Mouse (Mus musculus) midbrain, embryonic 12.5 days (tissue): ENCODE measurements around the gene Cd200r1. TPM values are rescaled to one million over a fixed set of nuclear protein-coding genes. Genes with fewer than 3 reads are reported as not detected.

ENCODE experiments used
- ATAC-seq: fragments of 200-750 bp; cut with Nextera tagmentation; 2 replicates; pipeline ENCODE4 v1.8.0; 2017; ENCODE audit warnings: low read depth, moderate TSS enrichment, moderate library complexity; ENCODE audit not compliant: low FRiP score
- H3K27ac ChIP-seq: fragments of 300-500 bp; sonication (generic); replicated peaks from 2 replicates; pipeline ENCODE4 v1.5.1; 2016; ENCODE audit warnings: mild to moderate bottlenecking
- H3K27me3 ChIP-seq: fragments of 300-500 bp; sonication (generic); 2 replicates; pipeline ENCODE4 v1.6.1; 2016; ENCODE audit warnings: mild to moderate bottlenecking
- H3K36me3 ChIP-seq: fragments of 300-500 bp; sonication (generic); 2 replicates; pipeline ENCODE4 v1.6.1; 2016
- H3K4me1 ChIP-seq: fragments of 300-500 bp; sonication (generic); 2 replicates; pipeline ENCODE4 v1.6.1; 2016
- H3K4me2 ChIP-seq: fragments of 300-500 bp; sonication (generic); replicated peaks from 2 replicates; pipeline ENCODE4 v1.6.1; 2016; ENCODE audit warnings: mild to moderate bottlenecking, moderate library complexity
- H3K4me3 ChIP-seq: fragments of 300-500 bp; sonication (generic); 2 replicates; pipeline ENCODE4 v1.5.1; 2016; ENCODE audit warnings: mild to moderate bottlenecking
- H3K9ac ChIP-seq: fragments of 300-500 bp; sonication (generic); replicated peaks from 2 replicates; pipeline ENCODE4 v1.6.1; 2016; ENCODE audit warnings: mild to moderate bottlenecking, moderate library complexity
- H3K9me3 ChIP-seq: fragments of 300-500 bp; sonication (generic); 2 replicates; pipeline ENCODE4 v1.6.1; 2016; ENCODE audit warnings: mild to moderate bottlenecking
- WGBS: fragments of 180-500 bp; shearing (Covaris S2); methylation state at CpG from one replicate; pipeline ENCODE4 v1.1.7; 2016; 5-methylcytosine and 5-hydroxymethylcytosine counted together
- polyA plus RNA-seq: library from polyadenylated mRNA; unstranded; fragments of >200 nt; fragmentation: Nextera tagmentation; extraction: Ambion mirVana; gene quantifications from 2 replicates; pipeline ENCODE4 v1.2.1, GENCODE M21; 2016

The Cd200r1 gene
- polyA plus RNA-seq, 1 experiment from 2014 or later = 0.64 TPM

DNA sequence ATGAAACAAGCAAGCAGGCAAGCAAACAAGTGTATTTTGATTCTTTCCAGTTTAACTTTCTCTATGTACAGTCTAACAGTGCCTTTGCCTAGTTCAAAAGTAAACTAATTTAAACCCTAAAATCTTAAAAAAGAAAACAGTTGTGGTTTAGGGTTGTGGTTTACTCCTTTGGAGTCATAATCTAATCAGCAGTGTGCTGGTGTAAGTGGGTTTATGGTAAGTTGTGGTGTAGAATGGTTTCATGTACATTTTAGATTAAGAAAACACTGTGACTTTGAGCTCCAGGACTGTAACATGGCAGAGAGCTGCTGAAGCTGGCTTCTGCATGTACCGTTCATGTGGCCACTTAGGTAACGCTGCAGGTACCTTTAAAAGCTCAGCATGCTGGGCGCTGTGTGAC is 38.0 kb upstream of the Cd200r1 start:
- H3K36me3 ChIP-seq = peaks cover 40% of the 10 kb centered on the region

DNA sequence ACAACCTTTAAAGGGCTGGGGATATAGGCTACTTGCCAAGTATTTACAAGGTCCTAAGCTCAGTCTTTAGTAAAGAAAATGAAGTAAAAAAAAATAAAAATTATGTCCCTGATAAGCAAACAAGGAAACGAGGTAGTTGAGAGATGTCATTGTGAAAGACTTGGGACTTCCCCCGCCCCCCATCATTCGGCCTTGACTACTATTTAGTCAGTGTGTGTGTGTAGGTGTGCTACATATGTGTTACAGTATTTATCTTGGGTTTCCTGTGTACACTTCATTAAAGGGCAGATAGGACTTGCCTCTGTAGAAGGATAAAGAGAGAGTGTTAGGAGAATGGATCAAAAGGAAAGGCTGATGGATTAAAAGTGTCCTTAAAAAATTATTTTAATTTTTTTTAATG is 31.5 kb upstream of the Cd200r1 start:
- no peak overlapping the region for H3K27ac ChIP-seq
- peaks cover 93% of the 10 kb centered on the region for H3K36me3 ChIP-seq
- H3K4me3 ChIP-seq = no peak overlapping the region
- H3K27me3 ChIP-seq = no peaks in the 10 kb centered on the region
- no peak overlapping the region for H3K4me2 ChIP-seq
- ATAC-seq = no peak
- H3K9me3 ChIP-seq = no peaks in the 10 kb centered on the region
- no peaks in the 10 kb centered on the region for H3K4me1 ChIP-seq
- no peak overlapping the region for H3K9ac ChIP-seq
- 91% methylated on average over 3 of the region's 3 CpGs for WGBS

More for the DNA sequence above, 38.0 kb upstream of the Cd200r1 start:
- no peak overlapping the region for H3K9ac ChIP-seq
- no peak overlapping the region for H3K4me2 ChIP-seq
- H3K4me3 ChIP-seq = no peak overlapping the region
- ATAC-seq = no peak
- no peaks in the 10 kb centered on the region for H3K27me3 ChIP-seq
- no peaks in the 10 kb centered on the region for H3K9me3 ChIP-seq
- H3K27ac ChIP-seq = no peak overlapping the region
- WGBS = 96% methylated on average over 3 of the region's 3 CpGs
- peaks cover 12% of the 10 kb centered on the region for H3K4me1 ChIP-seq

DNA sequence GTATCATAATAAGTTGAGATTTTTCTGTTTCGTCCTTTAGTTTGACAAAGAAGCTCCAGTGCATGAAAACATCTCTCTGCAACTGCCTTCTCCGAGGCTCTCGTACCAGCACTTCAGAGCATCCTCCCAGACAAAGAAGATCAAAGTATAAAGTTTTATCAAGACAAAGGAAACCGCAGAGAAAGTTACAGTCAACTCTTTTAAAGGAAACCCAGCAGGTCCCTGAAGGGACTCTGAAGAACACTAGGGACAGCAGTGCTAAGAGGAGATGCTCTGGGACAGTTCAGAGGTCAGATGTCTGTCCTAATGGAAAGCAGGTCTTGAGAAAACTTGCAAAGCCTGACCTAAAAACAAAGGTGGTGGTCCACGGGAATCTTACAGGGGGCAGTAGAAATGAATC is 29.9 kb upstream of the Cd200r1 start:
- Histone ChIP-seq H3K36me3 (peaks cover 88% of the 10 kb centered on the region), H3K4me2 (no peak overlapping the region), H3K27me3 (no peaks in the 10 kb centered on the region), H3K4me1 (no peaks in the 10 kb centered on the region), H3K9ac (no peak overlapping the region), H3K27ac (no peak overlapping the region), H3K4me3 (no peak overlapping the region), H3K9me3 (no peaks in the 10 kb centered on the region)
- no peak for ATAC-seq
- 92% methylated on average over 5 of the region's 5 CpGs for WGBS

DNA sequence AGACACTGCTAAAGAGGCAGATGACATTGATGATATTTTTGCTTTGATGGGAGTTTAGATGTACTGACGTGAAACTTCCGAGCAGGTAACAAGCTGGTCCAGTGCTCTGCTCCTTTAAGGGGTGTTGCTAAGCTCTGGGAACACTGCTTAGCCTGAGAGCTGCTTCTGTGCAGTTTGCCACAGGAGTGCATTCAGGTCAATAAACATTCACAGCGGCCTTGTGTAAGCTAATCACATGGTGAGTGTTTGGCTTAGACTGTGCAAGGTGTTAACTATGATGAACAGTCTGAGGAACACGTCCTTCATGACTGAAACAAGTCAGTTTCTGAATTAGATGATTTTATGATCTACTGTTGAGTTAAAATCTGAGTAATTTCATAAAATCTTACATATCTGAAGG is 29.4 kb upstream of the Cd200r1 start:
- Histone ChIP-seq H3K36me3 (peaks cover 83% of the 10 kb centered on the region), H3K9me3 (no peaks in the 10 kb centered on the region), H3K27me3 (no peaks in the 10 kb centered on the region), H3K4me1 (no peaks in the 10 kb centered on the region), H3K4me2 (no peak overlapping the region), H3K9ac (no peak overlapping the region), H3K27ac (no peak overlapping the region), H3K4me3 (no peak overlapping the region)
- no peak for ATAC-seq
- WGBS = 80% methylated on average over 4 of the region's 4 CpGs

DNA sequence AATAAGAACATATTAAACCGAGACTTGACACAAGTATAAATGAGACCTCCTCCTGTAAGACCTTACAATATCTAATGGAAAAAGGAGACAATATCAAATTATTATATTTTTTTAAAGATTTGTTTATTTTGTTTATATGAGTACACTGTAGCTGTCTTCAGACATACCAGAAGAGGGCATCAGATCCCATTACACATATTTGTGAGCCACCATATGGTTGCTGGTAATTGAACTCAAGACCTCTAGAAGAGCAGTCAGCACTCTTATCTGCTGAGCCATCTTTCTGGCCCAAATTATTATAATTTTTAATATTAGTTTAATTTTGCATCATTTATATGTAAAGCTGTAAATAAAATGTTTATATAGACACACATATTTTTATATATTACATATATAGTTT is 22.8 kb upstream of the Cd200r1 start:
- peaks cover 14% of the 10 kb centered on the region for H3K4me1 ChIP-seq
- no peak overlapping the region for H3K9ac ChIP-seq
- peaks cover 33% of the 10 kb centered on the region for H3K36me3 ChIP-seq
- H3K27ac ChIP-seq = no peak overlapping the region
- no peak for ATAC-seq
- no peak overlapping the region for H3K4me2 ChIP-seq
- H3K27me3 ChIP-seq = no peaks in the 10 kb centered on the region
- no peaks in the 10 kb centered on the region for H3K9me3 ChIP-seq
- no peak overlapping the region for H3K4me3 ChIP-seq
- 90% methylated on average over 1 of the region's 1 CpGs for WGBS

GRCm38 (mm10) chr16:44745471-44745865 is 20.1 kb upstream of the Cd200r1 start:
- peaks cover 14% of the 10 kb centered on the region for H3K4me1 ChIP-seq
- H3K9ac ChIP-seq = peak overlapping the region; percentile 88
- H3K27me3 ChIP-seq = no peaks in the 10 kb centered on the region
- H3K4me3 ChIP-seq = peak overlapping the region; percentile 70
- no peaks in the 10 kb centered on the region for H3K9me3 ChIP-seq
- H3K27ac ChIP-seq = peak overlapping the region; percentile 92
- 8% methylated on average over 14 of the region's 14 CpGs for WGBS
- H3K36me3 ChIP-seq = peaks cover 13% of the 10 kb centered on the region
- no peak; the same call in 1 of the 2 replicates for ATAC-seq
- H3K4me2 ChIP-seq = peak overlapping the region; percentile 79

DNA sequence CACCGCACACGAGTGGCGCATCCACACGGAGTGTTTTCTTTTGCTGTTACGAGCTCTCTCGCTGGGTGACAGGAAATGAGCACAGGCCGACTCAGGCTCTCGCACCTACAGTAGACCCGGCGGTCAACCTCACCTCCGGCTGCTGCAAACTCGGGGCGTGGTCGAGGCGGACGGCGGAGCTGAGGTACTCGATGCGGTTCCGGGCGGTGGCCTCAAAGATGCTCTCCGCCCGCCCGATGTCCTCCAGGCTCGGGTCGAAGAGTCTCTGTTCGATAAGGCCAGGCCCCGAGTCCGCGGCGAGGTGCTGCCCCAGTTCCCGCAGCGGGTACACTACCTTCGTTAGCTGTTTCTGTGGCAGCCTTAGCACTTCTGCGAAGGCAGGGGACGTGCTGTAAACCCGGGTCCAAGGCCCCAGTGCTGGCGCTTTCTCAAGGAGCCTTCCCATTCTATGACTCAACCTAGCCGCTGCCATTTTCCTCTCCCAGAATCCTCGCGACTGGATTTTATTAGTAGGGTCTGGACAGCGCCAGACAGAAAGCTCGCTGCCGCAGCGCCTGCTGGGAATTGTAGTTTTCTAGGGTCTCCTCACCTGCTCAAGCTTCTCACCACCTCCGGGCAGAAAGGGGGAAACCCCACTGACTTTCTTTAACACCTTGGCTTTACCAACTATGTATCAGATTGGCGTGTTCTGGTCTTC is 19.5 kb upstream of the Cd200r1 start, which contains the start of gene Gtpbp8:
Gtpbp8 (minus strand) TSS at position 498 of the 697 bp plus-strand sequence.
- peak within 1 kb of the TSS; percentile 70 for H3K4me3 ChIP-seq
- H3K4me1 ChIP-seq = peaks cover 14% of the 10 kb centered on the region
- H3K9me3 ChIP-seq = no peaks in the 10 kb centered on the region
- ATAC-seq = peak; percentile 97
- H3K4me2 ChIP-seq = peak within 1 kb of the TSS; percentile 79
- WGBS = under 1% methylated on average over 47 of the region's 47 CpGs
- H3K27me3 ChIP-seq = no peaks in the 10 kb centered on the region
- H3K9ac ChIP-seq = peak within 1 kb of the TSS; percentile 88
- H3K36me3 ChIP-seq = peaks cover 13% of the 10 kb centered on the region
- peak within 1 kb of the TSS; percentile 92 for H3K27ac ChIP-seq

- H3K9me3 ChIP-seq = no peaks in the 10 kb centered on the region
- H3K4me1 ChIP-seq = peaks cover 14% of the 10 kb centered on the region
- ATAC-seq = no peak
- H3K36me3 ChIP-seq = no peaks in the 10 kb centered on the region
- WGBS = 67% methylated on average over 3 of the region's 3 CpGs
- no peaks in the 10 kb centered on the region for H3K27me3 ChIP-seq
- H3K9ac ChIP-seq = no peak overlapping the region
- no peak overlapping the region for H3K4me3 ChIP-seq
- H3K27ac ChIP-seq = no peak overlapping the region
- H3K4me2 ChIP-seq = no peak overlapping the region
Measured at GRCm38 (mm10) chr16:44748007-44748406, 17.5 kb upstream of the Cd200r1 start.

DNA sequence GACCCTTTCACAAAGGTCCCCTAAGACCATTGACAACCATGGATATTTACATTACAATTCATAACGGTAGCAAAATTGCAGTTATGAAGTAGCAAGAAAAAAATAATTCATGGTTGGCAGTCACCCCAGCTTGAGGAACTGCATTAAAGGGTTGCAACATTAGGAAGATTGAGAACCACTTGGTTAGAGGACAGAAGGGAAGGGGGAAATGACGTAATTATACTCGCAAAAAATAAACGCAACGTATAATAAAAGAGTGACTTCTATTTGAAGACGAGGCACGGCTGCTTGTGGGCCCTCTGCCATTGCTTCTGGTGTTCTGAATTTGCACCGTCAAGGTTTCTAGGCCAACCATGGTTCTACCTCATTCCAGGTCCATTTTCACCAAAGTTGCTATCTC is 7.8 kb upstream of the Cd200r1 start:
- Histone ChIP-seq H3K4me1 (no peaks in the 10 kb centered on the region), H3K27me3 (no peaks in the 10 kb centered on the region), H3K4me2 (no peak overlapping the region), H3K27ac (no peak overlapping the region), H3K9me3 (no peaks in the 10 kb centered on the region), H3K36me3 (no peaks in the 10 kb centered on the region), H3K9ac (no peak overlapping the region), H3K4me3 (no peak overlapping the region)
- no peak for ATAC-seq
- 92% methylated on average over 8 of the region's 8 CpGs for WGBS

GRCm38 (mm10) chr16:44761811-44762210 is 3.7 kb upstream of the Cd200r1 start:
- Histone ChIP-seq H3K4me1 (no peaks in the 10 kb centered on the region), H3K4me2 (no peak overlapping the region), H3K4me3 (no peak overlapping the region), H3K36me3 (no peaks in the 10 kb centered on the region), H3K27ac (no peak overlapping the region), H3K9me3 (no peaks in the 10 kb centered on the region), H3K9ac (no peak overlapping the region), H3K27me3 (no peaks in the 10 kb centered on the region)
- WGBS = 69% methylated on average over 1 of the region's 1 CpGs
- ATAC-seq = no peak

GRCm38 (mm10) chr16:44766320-44766892 is 870 bp downstream of the Cd200r1 start:
- H3K27me3 ChIP-seq = no peaks in the 10 kb centered on the region
- WGBS = 91% methylated on average over 9 of the region's 9 CpGs
- H3K9me3 ChIP-seq = no peaks in the 10 kb centered on the region

DNA sequence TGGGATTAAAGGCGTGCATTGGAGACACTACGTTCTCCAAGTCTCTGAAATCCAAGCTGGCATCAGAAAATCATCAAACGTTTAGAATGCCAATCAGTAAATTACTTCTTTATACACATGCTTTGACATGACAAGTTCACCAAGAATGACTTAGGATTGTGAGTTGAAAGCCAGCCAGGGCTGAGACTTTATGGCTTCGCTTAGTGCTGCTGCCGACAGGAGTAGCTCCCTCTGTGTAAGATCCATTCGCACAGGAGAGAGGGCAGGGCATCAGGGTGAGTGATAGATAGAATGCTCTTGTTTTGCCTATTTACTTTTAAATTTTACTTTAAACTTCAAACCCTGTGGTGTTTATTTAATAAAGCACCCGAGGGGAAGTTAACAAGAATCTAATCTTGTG is 2.0 kb downstream of the Cd200r1 start:
- Histone ChIP-seq H3K4me1 (no peaks in the 10 kb centered on the region), H3K9ac (no peak overlapping the region), H3K27me3 (no peaks in the 10 kb centered on the region), H3K27ac (no peak overlapping the region), H3K36me3 (no peaks in the 10 kb centered on the region), H3K9me3 (no peaks in the 10 kb centered on the region), H3K4me3 (no peak overlapping the region), H3K4me2 (no peak overlapping the region)
- ATAC-seq = no peak
- 92% methylated on average over 7 of the region's 7 CpGs for WGBS

More at GRCm38 (mm10) chr16:44766320-44766892, 870 bp downstream of the Cd200r1 start:
- no peak overlapping the region for H3K9ac ChIP-seq
- ATAC-seq = no peak
- no peak overlapping the region for H3K27ac ChIP-seq
- no peaks in the 10 kb centered on the region for H3K4me1 ChIP-seq
- H3K4me3 ChIP-seq = no peak overlapping the region
- no peaks in the 10 kb centered on the region for H3K36me3 ChIP-seq
- H3K4me2 ChIP-seq = no peak overlapping the region
